Mouse (Mus musculus): Measurements from ENCODE around the gene Uqcc2. TPM values are rescaled to one million over a fixed set of nuclear protein-coding genes. Genes with fewer than 3 reads are reported as not detected.

Gene Uqcc2
- 390 and 413 TPM in 2 replicates for polyA plus RNA-seq (2015; fragmentation: Nextera tagmentation; extraction: Ambion mirVana)

DNA sequence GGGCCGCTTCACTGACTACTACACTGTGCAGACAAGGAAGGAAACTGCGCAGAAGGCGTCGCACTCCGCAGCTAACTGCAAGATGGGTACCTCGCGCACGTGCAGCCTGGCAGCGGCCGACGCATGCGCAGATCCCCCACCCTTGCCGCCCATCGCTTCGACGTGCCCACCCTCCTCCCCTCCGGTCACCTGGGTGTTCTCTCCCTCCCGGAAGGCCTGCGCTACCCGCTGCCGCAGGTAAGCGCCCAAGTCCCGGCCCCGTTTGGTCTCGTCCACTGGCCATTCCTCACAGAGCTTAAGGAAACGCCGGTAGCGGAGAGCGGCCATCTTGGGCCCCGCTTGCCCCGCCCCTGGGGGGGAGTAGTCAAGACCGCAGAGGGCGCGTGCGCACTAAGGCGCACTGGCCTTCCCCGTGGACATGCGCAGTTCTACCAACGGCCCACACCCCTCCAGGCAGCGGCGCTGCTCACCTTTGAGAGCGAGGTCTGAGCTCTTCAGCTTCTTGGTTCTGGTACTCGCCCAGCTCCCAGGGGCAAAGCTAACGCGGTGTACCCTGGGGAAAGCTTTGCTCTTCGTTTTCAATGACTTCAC is at the start of gene Uqcc2:
Gene Uqcc2, minus strand, starts transcription at position 366 of the 591 bp plus-strand sequence.

DNA sequence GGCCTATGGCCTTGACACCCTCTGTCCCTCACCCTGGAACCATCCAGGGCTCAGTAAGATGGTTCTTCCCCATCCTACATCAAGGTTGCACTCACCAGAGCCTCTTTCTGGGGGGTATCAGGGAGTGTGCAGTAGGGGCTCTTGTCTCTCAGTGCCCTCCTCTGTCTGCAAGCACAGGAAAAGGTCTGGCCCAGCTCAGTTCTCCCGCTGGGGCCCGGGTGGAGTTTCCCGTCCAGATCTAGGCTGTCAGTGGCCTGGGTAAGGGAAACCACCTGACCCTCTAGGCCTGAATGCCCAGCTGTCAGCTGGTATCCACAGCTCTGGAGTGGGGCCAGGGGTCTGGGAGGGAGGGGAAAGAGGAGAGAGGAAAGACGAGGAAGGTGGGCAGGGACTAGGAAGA is 33.8 kb upstream of the Uqcc2 start, which contains the start of gene Ip6k3:
Gene Ip6k3, minus strand, starts transcription at position 251 of the 400 bp plus-strand sequence.

Small RNA genes lying within 50 kb of the gene (microRNA-seq; reads per million reads assigned to microRNA genes)
- gene Mir7677 = 0 reads per million in 2 experiments

Other genes starting within 250 kb of the Uqcc2 start
- 1.1 and 1.4 TPM in 2 replicates for gene Kifc5b, start 216.8 kb downstream of the Uqcc2 start, polyA plus RNA-seq (2015; fragmentation: Nextera tagmentation; extraction: Ambion mirVana)
- gene Phf1, start 200.9 kb downstream of the Uqcc2 start, polyA plus RNA-seq (2015; fragmentation: Nextera tagmentation; extraction: Ambion mirVana) = 5.7 and 6.1 TPM in 2 replicates
- 127 and 139 TPM in 2 replicates for gene Cuta, start 194.3 kb downstream of the Uqcc2 start, polyA plus RNA-seq (2015; fragmentation: Nextera tagmentation; extraction: Ambion mirVana)
- 0.42 and 0.84 TPM in 2 replicates for gene Syngap1, start 192.7 kb downstream of the Uqcc2 start, polyA plus RNA-seq (2015; fragmentation: Nextera tagmentation; extraction: Ambion mirVana)
- 3.6 and 5.1 TPM in 2 replicates for gene Zbtb9, start 160.7 kb downstream of the Uqcc2 start, polyA plus RNA-seq (2015; fragmentation: Nextera tagmentation; extraction: Ambion mirVana)
- 2.6 and 2.7 TPM in 2 replicates for gene Bak1, start 104.9 kb downstream of the Uqcc2 start, polyA plus RNA-seq (2015; fragmentation: Nextera tagmentation; extraction: Ambion mirVana)
- gene Itpr3, start 76.6 kb downstream of the Uqcc2 start, polyA plus RNA-seq (2015; fragmentation: Nextera tagmentation; extraction: Ambion mirVana) = 1.1 TPM in 2 replicates
- 33.5 and 35.6 TPM in 2 replicates for gene Ip6k3, start 33.9 kb upstream of the Uqcc2 start, polyA plus RNA-seq (2015; fragmentation: Nextera tagmentation; extraction: Ambion mirVana)
- gene Lemd2, start 70.6 kb upstream of the Uqcc2 start, polyA plus RNA-seq (2015; fragmentation: Nextera tagmentation; extraction: Ambion mirVana) = 9.4 and 9.8 TPM in 2 replicates